Mouse (Mus musculus) MEL (cell line): Measurements from ENCODE around the gene Raver1. TPM values are rescaled to one million over a fixed set of nuclear protein-coding genes. Genes with fewer than 3 reads are reported as not detected.

ENCODE experiments used
- DNase-seq: peaks from one replicate; pipeline ENCODE4 v3.0.0; 2011; ENCODE audit warnings: low read depth, low spot score
- H3K27ac ChIP-seq: 2 replicates; pipeline ENCODE4 v1.5.1; 2012; ENCODE audit warnings: low read depth, mild to moderate bottlenecking, control low read depth, low read length, moderate library complexity; ENCODE audit not compliant: control insufficient read depth
- H3K27me3 ChIP-seq, 2 experiments: fragments of 150-350 bp in 1 of 2; sonication (generic) in 1 of 2; 2 replicates each; pipeline ENCODE4 v1.6.1; 2012; ENCODE audit warnings: low read length in 2 of 2, mild to moderate bottlenecking in 2 of 2, improper control_type of control experiment in 1 of 2, moderate library complexity in 1 of 2; ENCODE audit not compliant: insufficient read depth in 2 of 2, control insufficient read depth in 1 of 2
- H3K36me3 ChIP-seq, 2 experiments: 2 replicates each; pipeline ENCODE4 v1.6.1; 2012 to 2014; ENCODE audit warnings: low read length in 2 of 2, improper control_type of control experiment in 1 of 2, inconsistent platforms in 1 of 2, mild to moderate bottlenecking in 1 of 2; ENCODE audit not compliant: insufficient read depth in 2 of 2, control insufficient read depth in 1 of 2
- H3K4me1 ChIP-seq, 2 experiments: fragments of 150-350 bp in 1 of 2; sonication (generic) in 1 of 2; 2 replicates each; pipeline ENCODE4 v1.6.1; 2012; ENCODE audit warnings: low read length in 2 of 2, improper control_type of control experiment in 1 of 2, mild to moderate bottlenecking in 1 of 2; ENCODE audit not compliant: insufficient read depth in 2 of 2, control insufficient read depth in 1 of 2
- H3K4me3 ChIP-seq, 2 experiments: fragments of 150-350 bp in 1 of 2; sonication (generic) in 1 of 2; 2 replicates each; pipeline ENCODE4 v1.5.1; 2012; ENCODE audit warnings: low read depth in 2 of 2, low read length in 2 of 2, mild to moderate bottlenecking in 2 of 2, moderate library complexity in 2 of 2, control low read depth in 1 of 2, improper control_type of control experiment in 1 of 2; ENCODE audit not compliant: control insufficient read depth in 1 of 2, insufficient read depth in 1 of 2
- H3K79me2 ChIP-seq: 2 replicates; pipeline ENCODE4 v1.6.1; 2012; ENCODE audit warnings: mild to moderate bottlenecking, low read length, moderate library complexity; ENCODE audit not compliant: control insufficient read depth, poor library complexity, insufficient read depth
- H3K9ac ChIP-seq: 2 replicates; pipeline ENCODE4 v1.6.1; 2012; ENCODE audit warnings: low read depth, mild to moderate bottlenecking, control low read depth, low read length, moderate library complexity; ENCODE audit not compliant: control insufficient read depth, poor library complexity, severe bottlenecking
- H3K9me3 ChIP-seq: fragments of 150-350 bp; sonication (generic); replicated peaks from 2 replicates; pipeline ENCODE4 v1.6.1; 2012; ENCODE audit warnings: mild to moderate bottlenecking, low read length, improper control_type of control experiment, moderate library complexity; ENCODE audit not compliant: insufficient read depth
- BHLHE40 ChIP-seq: IDR thresholded peaks from 2 replicates; pipeline ENCODE4 v1.6.1; 2012; ENCODE audit warnings: low read depth, mild to moderate bottlenecking, inconsistent platforms, low read length, improper control_type of control experiment, borderline replicate concordance
- CTCF ChIP-seq, 3 experiments: IDR thresholded peaks in 2 of 3; conservative IDR thresholded peaks in 1 of 3; 2 replicates each; pipeline ENCODE4 v1.5.1; 2011 to 2012; ENCODE audit warnings: low read length in 3 of 3, low read depth in 2 of 3, mild to moderate bottlenecking in 2 of 3, improper control_type of control experiment in 1 of 3, inconsistent platforms in 1 of 3, mixed read lengths in 1 of 3, moderate library complexity in 1 of 3; ENCODE audit not compliant: control insufficient read depth in 1 of 3, insufficient read depth in 1 of 3, poor library complexity in 1 of 3, severe bottlenecking in 1 of 3
- E2F4 ChIP-seq: IDR thresholded peaks from 2 replicates; pipeline ENCODE4 v1.6.1; 2011; ENCODE audit warnings: low read depth, low read length, improper control_type of control experiment, borderline replicate concordance
- ELF1 ChIP-seq: IDR thresholded peaks from 2 replicates; pipeline ENCODE4 v1.6.1; 2014; ENCODE audit warnings: low read depth, mild to moderate bottlenecking, inconsistent platforms, low read length, improper control_type of control experiment, moderate library complexity
- EP300 ChIP-seq, 2 experiments: IDR thresholded peaks; 2 replicates each; pipeline ENCODE4 v1.6.1; 2011; ENCODE audit warnings: improper control_type of control experiment in 2 of 2, low read length in 2 of 2, low read depth in 1 of 2, mild to moderate bottlenecking in 1 of 2
- GATA1 ChIP-seq: IDR thresholded peaks from 2 replicates; pipeline ENCODE4 v1.6.1; 2011; ENCODE audit warnings: low read depth, low read length, improper control_type of control experiment
- JUND ChIP-seq: IDR thresholded peaks from 2 replicates; pipeline ENCODE4 v1.6.1; 2011; ENCODE audit warnings: low read depth, mild to moderate bottlenecking, improper control_type of control experiment, low read length
- MAZ ChIP-seq: IDR thresholded peaks from 2 replicates; pipeline ENCODE4 v1.6.1; 2012; ENCODE audit warnings: low read depth, mild to moderate bottlenecking, inconsistent platforms, low read length, improper control_type of control experiment
- MXI1 ChIP-seq: IDR thresholded peaks from 2 replicates; pipeline ENCODE4 v1.6.1; 2011; ENCODE audit warnings: mild to moderate bottlenecking, low read depth, low read length, improper control_type of control experiment
- MYB ChIP-seq: IDR thresholded peaks from 2 replicates; pipeline ENCODE4 v1.6.1; 2011; ENCODE audit warnings: mild to moderate bottlenecking, low read depth, low read length, improper control_type of control experiment
- NELFE ChIP-seq: IDR thresholded peaks from 2 replicates; pipeline ENCODE4 v1.6.1; 2011; ENCODE audit warnings: low read depth, low read length, improper control_type of control experiment
- POLR2AphosphoS2 ChIP-seq: IDR thresholded peaks from 2 replicates; pipeline ENCODE4 v1.6.1; 2011; ENCODE audit warnings: low read length, improper control_type of control experiment
- POLR2AphosphoS5 ChIP-seq: IDR thresholded peaks from 2 replicates; pipeline ENCODE4 v1.6.1; 2012; ENCODE audit warnings: low read depth, borderline replicate concordance, mild to moderate bottlenecking, inconsistent platforms, low read length, moderate library complexity, mixed read lengths
- TBP ChIP-seq: IDR thresholded peaks from 2 replicates; pipeline ENCODE4 v1.8.0; 2011; ENCODE audit warnings: low read depth, low read length, improper control_type of control experiment
- TCF12 ChIP-seq: IDR thresholded peaks from 2 replicates; pipeline ENCODE4 v1.6.1; 2014; ENCODE audit warnings: low read depth, mild to moderate bottlenecking, inconsistent platforms, low read length, improper control_type of control experiment, moderate library complexity
- UBTF ChIP-seq: IDR thresholded peaks from 2 replicates; pipeline ENCODE4 v1.6.1; 2012; ENCODE audit warnings: low read depth, mild to moderate bottlenecking, inconsistent platforms, low read length, improper control_type of control experiment, moderate library complexity, borderline replicate concordance; ENCODE audit not compliant: insufficient read depth
- USF1 ChIP-seq: IDR thresholded peaks from 2 replicates; pipeline ENCODE4 v1.6.1; 2014; ENCODE audit warnings: low read depth, mild to moderate bottlenecking, inconsistent platforms, low read length, improper control_type of control experiment, moderate library complexity
- ZC3H11A ChIP-seq: IDR thresholded peaks from 2 replicates; pipeline ENCODE4 v1.6.1; 2012; ENCODE audit warnings: low read depth, mild to moderate bottlenecking, inconsistent platforms, low read length, improper control_type of control experiment
- polyA plus RNA-seq, 2 experiments: library from polyadenylated mRNA; stranded (reverse) in 1 of 2; unstranded in 1 of 2; fragments of >175 nt in 1 of 2; fragments of >200 nt in 1 of 2; gene quantifications; 2 replicates each; pipeline versions ENCODE4 v1.2.1 to v1.2.4; 2012; ENCODE audit warnings: low replicate concordance in 2 of 2, low read depth in 1 of 2; ENCODE audit not compliant: insufficient read length in 2 of 2, insufficient read depth in 1 of 2, missing spikeins in 1 of 2
- total RNA-seq: library from RNA; depleted of rRNA; stranded (reverse); fragments of 300-350 nt; gene quantifications from 2 replicates; pipeline ENCODE4 v1.2.3, GENCODE M21; 2012

The Raver1 gene
- total and polyA plus RNA-seq, 3 experiments: 50.0 to 291 TPM; not detected in 1

- H3K27me3 ChIP-seq: no peaks in the 10 kb centered on the region
- no peaks in the 10 kb centered on the region for H3K9me3 ChIP-seq
- no peak overlapping the region for H3K27ac ChIP-seq
- DNase-seq: no peak
- peaks cover 0 to 3% of the 10 kb centered on the region in 2 experiments; a peak in 1 of 4 replicates for H3K36me3 ChIP-seq
- no peaks in the 10 kb centered on the region for H3K79me2 ChIP-seq
- H3K4me1 ChIP-seq: no peaks in the 10 kb centered on the region
- no peak overlapping the region for H3K9ac ChIP-seq
- no peak overlapping the region for H3K4me3 ChIP-seq
- no peak for TF ChIP-seq ELF1
- 0 out of 2 replicates have a peak, but pooled peaks have one; percentile 6 for TF ChIP-seq USF1
These were observed 25.3 kb upstream of the Raver1 start for GRCm38 (mm10) chr9:21117073-21117472.

- H3K27me3 ChIP-seq: no peaks in the 10 kb centered on the region
- DNase-seq: no peak
- TF ChIP-seq TBP (no peak), POLR2AphosphoS5 (0 out of 2 replicates have a peak, but pooled peaks have one; percentile 52)
- H3K4me1 ChIP-seq: no peaks in the 10 kb centered on the region
- H3K4me3 ChIP-seq: no peak overlapping the region
- H3K9ac ChIP-seq: no peak overlapping the region
- H3K9me3 ChIP-seq: no peaks in the 10 kb centered on the region
- no peak overlapping the region for H3K27ac ChIP-seq
- peaks cover 0 to 3% of the 10 kb centered on the region in 2 experiments; a peak in 1 of 4 replicates for H3K36me3 ChIP-seq
- no peaks in the 10 kb centered on the region for H3K79me2 ChIP-seq
These were observed 23.3 kb upstream of the Raver1 start for GRCm38 (mm10) chr9:21115105-21115504.

- TF ChIP-seq TCF12 (no peak), EP300 (IDR thresholded peaks at IDR 0.05; ENCODE audit: low read depth in 1 of 2, low read length in 2 of 2) (no peak), MYB (no peak), MXI1 (no peak), NELFE (no peak), CTCF (IDR thresholded peaks at IDR 0.05 in 2 of 3, conservative IDR thresholded peaks at IDR 0.05 in 1 of 3; ENCODE audit: control insufficient read depth in 1 of 3, insufficient read depth in 1 of 3, low read depth in 2 of 3, low read length in 3 of 3, poor library complexity in 1 of 3, severe bottlenecking in 1 of 3) (no peak), POLR2AphosphoS2 (no peak), UBTF (no peak), MAZ (no peak), GATA1 (no peak), JUND (no peak), ELF1 (no peak), ZC3H11A (no peak), BHLHE40 (no peak), E2F4 (no peak)
- TF ChIP-seq, all 39 proteins: peak for 0
- Histone ChIP-seq H3K36me3 (no peaks in the 10 kb centered on the region), H3K79me2 (no peaks in the 10 kb centered on the region)
These were observed 22.4 kb upstream of the Raver1 start for GRCm38 (mm10) chr9:21114190-21114589.

More at GRCm38 (mm10) chr9:21114190-21114589, 22.4 kb upstream of the Raver1 start:
- no peak for DNase-seq
- Histone ChIP-seq H3K4me1 (no peaks in the 10 kb centered on the region), H3K27me3 (no peaks in the 10 kb centered on the region), H3K9ac (no peak overlapping the region), H3K27ac (no peak overlapping the region), H3K9me3 (no peaks in the 10 kb centered on the region), H3K4me3 (no peak overlapping the region)
